Mouse (Mus musculus): ENCODE data around the gene Cela3a. TPM values are rescaled to one million over a fixed set of nuclear protein-coding genes. Genes with fewer than 3 reads are reported as not detected.

Gene Cela3a
- total and polyA plus RNA-seq, 3 experiments = not detected

DNA sequence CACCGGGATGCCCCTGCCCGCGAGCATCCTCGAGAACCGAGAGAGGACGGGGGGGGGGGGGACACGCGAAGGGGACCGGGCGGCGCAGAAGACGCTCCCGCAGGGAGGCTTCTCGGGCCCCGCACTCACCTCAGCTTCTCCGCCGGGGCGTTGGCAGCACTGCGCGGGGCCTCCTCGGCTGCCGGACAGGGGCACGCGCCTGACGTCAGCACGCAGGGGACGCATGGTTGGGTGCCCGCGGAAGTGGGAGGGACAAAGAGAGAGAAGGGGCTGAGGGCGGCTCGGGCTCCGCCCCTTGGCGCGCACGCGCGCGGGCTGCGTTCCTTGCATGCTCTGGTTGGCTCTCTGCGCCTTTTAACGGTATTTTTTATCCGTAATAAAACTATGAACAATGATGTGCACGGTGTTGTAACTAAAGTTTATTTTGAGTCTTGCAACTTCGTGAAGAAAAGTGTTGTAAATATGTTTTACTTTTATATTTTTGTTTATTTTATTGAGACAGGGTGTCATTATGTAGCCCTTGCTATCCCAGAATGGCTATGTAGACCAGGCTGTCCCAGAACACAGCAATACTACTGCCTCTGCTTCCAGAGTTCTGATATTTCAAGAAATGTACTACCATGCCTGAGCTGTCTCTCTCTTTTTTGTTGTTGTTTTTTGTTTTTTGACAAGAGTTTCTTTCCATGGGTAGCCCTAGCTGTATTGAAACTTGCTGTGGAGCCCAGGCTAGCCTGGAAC, 51.9 kb downstream of the Cela3a start, which contains the start of gene Cdc42 (continued):
- TF ChIP-seq MYB (IDR thresholded peaks at IDR 0.05; ENCODE audit: low read depth, low read length) (peak; percentile 26; the same call in 1 of the 2 replicates), MAX (IDR thresholded peaks at IDR 0.05; ENCODE audit: low read length) (peak; percentile 75), ETS1 (IDR thresholded peaks at IDR 0.05; ENCODE audit: low read depth, low read length) (peak; percentile 68), MAFK (IDR thresholded peaks at IDR 0.05; ENCODE audit: borderline replicate concordance, low read depth, low read length) (no peak)

DNA sequence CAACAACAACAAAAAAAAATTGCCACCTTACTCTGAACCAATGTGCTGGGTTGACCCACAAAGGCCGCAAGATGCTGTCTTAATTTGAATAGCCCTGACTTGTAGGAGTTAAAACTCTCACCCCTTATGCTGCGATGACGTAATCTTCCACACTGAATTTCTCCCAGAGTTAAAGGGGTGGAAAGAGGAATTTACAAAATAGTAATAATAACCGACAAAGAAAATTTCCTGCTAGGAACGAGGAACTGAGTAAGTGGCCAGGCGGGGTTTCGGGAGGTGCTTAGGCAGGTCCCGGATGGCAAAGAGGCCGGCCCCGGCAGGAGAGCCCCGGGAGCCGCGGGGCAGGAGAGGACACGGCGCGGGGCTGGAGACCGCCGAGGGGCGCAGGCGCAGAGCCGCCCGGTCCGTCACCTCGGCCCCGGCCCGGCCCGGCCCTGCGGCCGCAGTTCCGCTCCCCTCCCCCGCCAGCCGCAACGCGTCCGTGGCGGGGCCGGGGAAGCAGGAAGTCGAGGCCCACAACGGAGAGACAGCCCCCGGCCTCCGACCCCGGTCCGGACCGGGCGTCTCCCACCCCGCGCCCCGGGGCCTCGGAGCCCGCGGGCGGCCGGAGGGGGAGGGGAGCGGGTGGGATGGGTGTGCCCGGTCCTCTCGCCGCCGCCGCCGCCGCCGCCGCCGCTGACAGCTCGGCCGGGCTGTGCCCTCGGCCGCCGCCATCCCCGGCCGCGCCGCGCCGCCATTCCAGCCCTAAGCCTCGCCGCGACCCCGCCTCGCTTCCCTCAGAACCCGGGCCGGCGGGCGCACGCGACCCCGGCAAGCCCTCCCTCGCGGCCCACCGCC, 52.7 kb downstream of the Cela3a start:
- peaks cover 9 to 13% of the 10 kb centered on the region in 2 experiments; a peak in 3 of 4 replicates for H3K4me1 ChIP-seq (ENCODE audit: control insufficient read depth in 1 of 2, insufficient read depth in 2 of 2, low read length in 2 of 2)
- H3K36me3 ChIP-seq (ENCODE audit: control insufficient read depth in 1 of 2, insufficient read depth in 2 of 2, low read length in 2 of 2) = peaks cover 5 to 40% of the 10 kb centered on the region in 2 experiments; a peak in 3 of 4 replicates
- peaks cover 47% of the 10 kb centered on the region for H3K79me2 ChIP-seq (ENCODE audit: control insufficient read depth, insufficient read depth, low read length, poor library complexity)
- peak; percentile 72 for TF ChIP-seq NRF1 (IDR thresholded peaks at IDR 0.05; ENCODE audit: insufficient read depth, low read depth, low read length, poor library complexity, severe bottlenecking)
- TF ChIP-seq MAFK (IDR thresholded peaks at IDR 0.05; ENCODE audit: borderline replicate concordance, low read depth, low read length) = no peak
- TF ChIP-seq ZNF384 (IDR thresholded peaks at IDR 0.05; ENCODE audit: low read depth, low read length) = 0 out of 2 replicates have a peak, but pooled peaks have one; percentile 4
- TF ChIP-seq MAX (IDR thresholded peaks at IDR 0.05; ENCODE audit: low read length) = no peak
- TF ChIP-seq POLR2AphosphoS2 (IDR thresholded peaks at IDR 0.05; ENCODE audit: low read length) = no peak
- TF ChIP-seq TAL1 (IDR thresholded peaks at IDR 0.05; ENCODE audit: low read length) = no peak
- no peak for TF ChIP-seq MYC (IDR thresholded peaks at IDR 0.05; ENCODE audit: low read depth, low read length)
- TF ChIP-seq CTCF (IDR thresholded peaks at IDR 0.05 in 2 of 3, conservative IDR thresholded peaks at IDR 0.05 in 1 of 3; ENCODE audit: control insufficient read depth in 1 of 3, insufficient read depth in 1 of 3, low read depth in 2 of 3, low read length in 3 of 3, poor library complexity in 1 of 3, severe bottlenecking in 1 of 3) = no peak
- TF ChIP-seq SIN3A (IDR thresholded peaks at IDR 0.05; ENCODE audit: low read length) = peak; percentile 72; the same call in 1 of the 2 replicates
- no peak for TF ChIP-seq E2F4 (IDR thresholded peaks at IDR 0.05; ENCODE audit: borderline replicate concordance, low read depth, low read length)
- no peak for TF ChIP-seq CHD2 (IDR thresholded peaks at IDR 0.05; ENCODE audit: low read length)
- TF ChIP-seq HCFC1 (IDR thresholded peaks at IDR 0.05; ENCODE audit: low read depth, low read length) = peak; percentile 42; the same call in 1 of the 2 replicates
- DNase-seq (ENCODE audit: low read depth, low spot score) = peak; percentile 76
- no peaks in the 10 kb centered on the region for H3K9me3 ChIP-seq (replicated peaks; ENCODE audit: insufficient read depth, low read length)
- peak overlapping the region; percentile 92 to 99 for H3K4me3 ChIP-seq (ENCODE audit: control insufficient read depth in 1 of 2, insufficient read depth in 1 of 2, low read depth in 2 of 2, low read length in 2 of 2)
- H3K27ac ChIP-seq (ENCODE audit: control insufficient read depth, low read depth, low read length) = peak overlapping the region; percentile 87
- peak overlapping the region; percentile 97 for H3K9ac ChIP-seq (ENCODE audit: control insufficient read depth, low read depth, low read length, poor library complexity, severe bottlenecking)
- no peaks in the 10 kb centered on the region for H3K27me3 ChIP-seq (ENCODE audit: control insufficient read depth in 1 of 2, insufficient read depth in 2 of 2, low read length in 2 of 2)

Other genes with a start within 250 kb of the Cela3a start
- not detected in 2 replicates for gene Wnt4, start 132.3 kb downstream of the Cela3a start, total RNA-seq (2012; rRNA removed)
- gene Wnt4, start 132.3 kb downstream of the Cela3a start, polyA plus RNA-seq (2012; ENCODE audit: insufficient read depth in 1 of 2, insufficient read length in 2 of 2, low read depth in 1 of 2, low replicate concordance in 2 of 2, missing spikeins in 1 of 2) = not detected
- gene Cdc42, start 52.1 kb downstream of the Cela3a start, total RNA-seq (2012; rRNA removed) = 173 and 174 TPM in 2 replicates
- 100 to 1,000 TPM; 117 to 203 TPM for gene Cdc42, start 52.1 kb downstream of the Cela3a start, polyA plus RNA-seq (2012; ENCODE audit: insufficient read depth in 1 of 2, insufficient read length in 2 of 2, low read depth in 1 of 2, low replicate concordance in 2 of 2, missing spikeins in 1 of 2)
- not detected in 2 replicates for gene Cela3b, start 20.7 kb upstream of the Cela3a start, total RNA-seq (2012; rRNA removed)
- not detected for gene Cela3b, start 20.7 kb upstream of the Cela3a start, polyA plus RNA-seq (2012; ENCODE audit: insufficient read depth in 1 of 2, insufficient read length in 2 of 2, low read depth in 1 of 2, low replicate concordance in 2 of 2, missing spikeins in 1 of 2)
- gene 1700013G24Rik, start 43.5 kb upstream of the Cela3a start, total RNA-seq (2012; rRNA removed) = not detected in 2 replicates
- not detected for gene 1700013G24Rik, start 43.5 kb upstream of the Cela3a start, polyA plus RNA-seq (2012; ENCODE audit: insufficient read depth in 1 of 2, insufficient read length in 2 of 2, low read depth in 1 of 2, low replicate concordance in 2 of 2, missing spikeins in 1 of 2)
- 0.04 TPM in 1 of 2 replicates, not detected in the other for gene Hspg2, start 59.0 kb upstream of the Cela3a start, total RNA-seq (2012; rRNA removed)
- gene Hspg2, start 59.0 kb upstream of the Cela3a start, polyA plus RNA-seq (2012; ENCODE audit: insufficient read depth in 1 of 2, insufficient read length in 2 of 2, low read depth in 1 of 2, low replicate concordance in 2 of 2, missing spikeins in 1 of 2) = under 1 TPM in 1 of 2 experiments, not detected in 1; 0.04 TPM
- gene Ldlrad2, start 164.8 kb upstream of the Cela3a start, total RNA-seq (2012; rRNA removed) = not detected in 2 replicates
- gene Ldlrad2, start 164.8 kb upstream of the Cela3a start, polyA plus RNA-seq (2012; ENCODE audit: insufficient read depth in 1 of 2, insufficient read length in 2 of 2, low read depth in 1 of 2, low replicate concordance in 2 of 2, missing spikeins in 1 of 2) = not detected
- gene Usp48, start 184.0 kb upstream of the Cela3a start, total RNA-seq (2012; rRNA removed) = 25.4 and 27.1 TPM in 2 replicates
- gene Usp48, start 184.0 kb upstream of the Cela3a start, polyA plus RNA-seq (2012; ENCODE audit: insufficient read depth in 1 of 2, insufficient read length in 2 of 2, low read depth in 1 of 2, low replicate concordance in 2 of 2, missing spikeins in 1 of 2) = 10 to 100 TPM in 1 of 2 experiments, not detected in 1; 99.6 TPM

Measured in MEL (cell line).